Mouse (Mus musculus) heart, adult 2 months (tissue): Measurements from ENCODE around the gene Dab2.

Experiments used
- CTCF ChIP-seq: fragments of 200-600 bp; IDR thresholded peaks from 2 replicates; pipeline ENCODE4 v1.8.1; 2022; ENCODE audit warnings: antibody characterized with exemption, mild to moderate bottlenecking, moderate library complexity
- EP300 ChIP-seq: fragments of 200-500 bp; IDR thresholded peaks from 2 replicates; pipeline ENCODE4 v1.6.1; 2011; ENCODE audit warnings: low read depth, low read length, control low read depth; ENCODE audit not compliant: insufficient read depth

- 0 out of 2 replicates have a peak, but pooled peaks have one; percentile 10 for TF ChIP-seq CTCF
- no peak for TF ChIP-seq EP300
Measured at GRCm38 (mm10) chr15:6260741-6261430, 38.7 kb upstream of the Dab2 start.
